Comparison of ENCODE assay signal across 9 mouse cellular contexts in genomic region chr12:88984375-88984774, GRCm38 (mm10).
DNase-seq lines count a peak whose midpoint lies in the region; ATAC-seq and TF ChIP-seq lines count a peak whose summit lies in the region.
"Had no signal": no experiment of that assay in that cellular context is flagged by ENCODE, and none has a peak within 500 bp of the region (broad histone marks: within the 10 kb centered on the region; RNA-seq: fewer than 3 reads in every experiment).

No protein-coding gene starts in this region.

- peak overlapping the region; percentile 22 for H3K4me3 ChIP-seq in heart, embryonic 10.5 days
- H3K4me3 ChIP-seq in forebrain, postnatal 0 days (ENCODE audit: low read depth, low read length), result no peak overlapping the region
- H3K4me3 ChIP-seq in neural tube, embryonic 12.5 days, result no peak overlapping the region
- H3K4me3 ChIP-seq: embryonic facial prominence, embryonic 15.5 days had no signal

- H3K36me3 ChIP-seq in heart, embryonic 10.5 days, result no peaks in the 10 kb centered on the region
- no peaks in the 10 kb centered on the region for H3K36me3 ChIP-seq in forebrain, postnatal 0 days (ENCODE audit: insufficient read depth)
- no peaks in the 10 kb centered on the region for H3K36me3 ChIP-seq in neural tube, embryonic 12.5 days
- H3K36me3 ChIP-seq: embryonic facial prominence, embryonic 15.5 days had no signal

- ATAC-seq in forebrain, postnatal 0 days, result 0 out of 2 replicates have a peak, but pooled peaks have one; percentile 8
- peak; percentile 57 for ATAC-seq in neural tube, embryonic 12.5 days (ENCODE audit: low FRiP score, low read depth)
- no peak for ATAC-seq in granulocyte monocyte progenitor cell, adult 5-6 weeks (replicated peaks; ENCODE audit: poor library complexity, severe bottlenecking)

- TF ChIP-seq CTCF in forebrain, postnatal 0 days (IDR thresholded peaks at IDR 0.05; ENCODE audit: low read depth), result no peak

- DNase-seq in heart, embryonic 10.5 days (ENCODE audit: low spot score), result peak; percentile 95
- DNase-seq in heart, postnatal 36 days, result no peak
- no peak for DNase-seq in forebrain, postnatal 0 days
- peak; percentile 6 to 35 for DNase-seq in kidney, postnatal 25 days
- DNase-seq in frontal cortex, adult 2 months (ENCODE audit: extremely low spot score in 1 of 2, low spot score in 1 of 2), result no peak
- no peak for DNase-seq in frontal cortex, postnatal 36 days (ENCODE audit: low spot score in 2 of 2)

- no peaks in the 10 kb centered on the region for H3K9me3 ChIP-seq in heart, embryonic 10.5 days
- H3K9me3 ChIP-seq in forebrain, postnatal 0 days (ENCODE audit: low read length), result no peaks in the 10 kb centered on the region
- no peaks in the 10 kb centered on the region for H3K9me3 ChIP-seq in neural tube, embryonic 12.5 days
- H3K9me3 ChIP-seq: embryonic facial prominence, embryonic 15.5 days had no signal

- peak overlapping the region; percentile 86 for H3K27ac ChIP-seq in heart, embryonic 10.5 days
- H3K27ac ChIP-seq in forebrain, postnatal 0 days (ENCODE audit: low read depth, low read length), result no peak overlapping the region
- no peak overlapping the region for H3K27ac ChIP-seq in neural tube, embryonic 12.5 days
- H3K27ac ChIP-seq: embryonic facial prominence, embryonic 15.5 days had no signal

- 4% methylated on average over 8 of the region's 8 CpGs for WGBS in heart, embryonic 10.5 days
- WGBS in forebrain, postnatal 0 days, result 11% methylated on average over 8 of the region's 8 CpGs
- 8% methylated on average over 8 of the region's 8 CpGs for WGBS in neural tube, embryonic 12.5 days

- H3K4me1 ChIP-seq in heart, embryonic 10.5 days, result peaks cover 25% of the 10 kb centered on the region
- H3K4me1 ChIP-seq in forebrain, postnatal 0 days (ENCODE audit: insufficient read depth), result peaks cover 10% of the 10 kb centered on the region
- peaks cover 21% of the 10 kb centered on the region for H3K4me1 ChIP-seq in neural tube, embryonic 12.5 days

- H3K9ac ChIP-seq in forebrain, postnatal 0 days, result no peak overlapping the region
- no peak overlapping the region for H3K9ac ChIP-seq in neural tube, embryonic 12.5 days
- H3K9ac ChIP-seq: embryonic facial prominence, embryonic 15.5 days had no signal

- H3K27me3 ChIP-seq in heart, embryonic 10.5 days (ENCODE audit: insufficient read depth, poor library complexity, severe bottlenecking), result no peaks in the 10 kb centered on the region
- no peaks in the 10 kb centered on the region for H3K27me3 ChIP-seq in forebrain, postnatal 0 days (ENCODE audit: insufficient read depth, low read length)
- H3K27me3 ChIP-seq in neural tube, embryonic 12.5 days (replicated peaks), result no peaks in the 10 kb centered on the region
- H3K27me3 ChIP-seq: embryonic facial prominence, embryonic 15.5 days had no signal

- H3K4me2 ChIP-seq in forebrain, postnatal 0 days (ENCODE audit: low read depth), result no peak overlapping the region
- H3K4me2 ChIP-seq in neural tube, embryonic 12.5 days (replicated peaks), result 0 out of 2 replicates have a peak overlapping the region, but pooled peaks have one; percentile 21
- H3K4me2 ChIP-seq: embryonic facial prominence, embryonic 15.5 days had no signal

- intact Hi-C loops in heart, postnatal 36 days (cut with DNase I), result no loop called here

Comparison
In these comparisons a context has a peak if more than half of its experiments do, and no peak if none do; other contexts are left out.
1. DNase-seq: peak in heart, embryonic 10.5 days (single experiment) and kidney, postnatal 25 days (2 of 2); none in heart, postnatal 36 days (0 of 2), forebrain, postnatal 0 days (single experiment), frontal cortex, adult 2 months (0 of 2) and frontal cortex, postnatal 36 days (0 of 2).